Mouse (Mus musculus): ENCODE data around the gene Ubxn11. TPM values are rescaled to one million over a fixed set of nuclear protein-coding genes. Genes with fewer than 3 reads are reported as not detected.

Gene Ubxn11
- polyA plus RNA-seq, 1 experiment from 2014 or later: 9.0 TPM

- peaks cover 12% of the 10 kb centered on the region for H3K36me3 ChIP-seq (ENCODE audit: control insufficient read depth, insufficient read depth, low read length)
- no peak overlapping the region for H3K27ac ChIP-seq (ENCODE audit: low read depth, low read length)
- H3K9ac ChIP-seq (ENCODE audit: low read length): 0 out of 2 replicates have a peak overlapping the region, but pooled peaks have one; percentile 88
- no peak overlapping the region for H3K4me3 ChIP-seq (ENCODE audit: low read depth, low read length)
- H3K27me3 ChIP-seq (replicated peaks; ENCODE audit: control insufficient read depth, insufficient read depth, low read length): no peaks in the 10 kb centered on the region
- no peaks in the 10 kb centered on the region for H3K9me3 ChIP-seq (replicated peaks; ENCODE audit: control insufficient read depth, low read length)
- peaks cover 10% of the 10 kb centered on the region for H3K4me1 ChIP-seq (ENCODE audit: control insufficient read depth, insufficient read depth, low read length)
- DNase-seq (ENCODE audit: low spot score) (no peak), ATAC-seq (no peak)
- 84% methylated on average over 7 of the region's 7 CpGs for WGBS
- H3K4me2 ChIP-seq (ENCODE audit: low read length): no peak overlapping the region
These were observed 24.7 kb downstream of the Ubxn11 start for GRCm38 (mm10) chr4:134127121-134127455.

GRCm38 (mm10) chr4:134127793-134128192, 25.4 kb downstream of the Ubxn11 start:
- peaks cover 12% of the 10 kb centered on the region for H3K36me3 ChIP-seq (ENCODE audit: control insufficient read depth, insufficient read depth, low read length)
- H3K9me3 ChIP-seq (replicated peaks; ENCODE audit: control insufficient read depth, low read length): no peaks in the 10 kb centered on the region
- 63% methylated on average over 8 of the region's 8 CpGs for WGBS
- peak overlapping the region; percentile 88 for H3K9ac ChIP-seq (ENCODE audit: low read length)
- DNase-seq (ENCODE audit: low spot score) (no peak), ATAC-seq (no peak)
- H3K4me3 ChIP-seq (ENCODE audit: low read depth, low read length): peak overlapping the region; percentile 82
- H3K27ac ChIP-seq (ENCODE audit: low read depth, low read length): no peak overlapping the region
- peak overlapping the region; percentile 76 for H3K4me2 ChIP-seq (ENCODE audit: low read length)
- H3K4me1 ChIP-seq (ENCODE audit: control insufficient read depth, insufficient read depth, low read length): peaks cover 10% of the 10 kb centered on the region
- H3K27me3 ChIP-seq (replicated peaks; ENCODE audit: control insufficient read depth, insufficient read depth, low read length): no peaks in the 10 kb centered on the region

- Histone ChIP-seq H3K27me3 (replicated peaks; ENCODE audit: control insufficient read depth, insufficient read depth, low read length) (no peaks in the 10 kb centered on the region), H3K27ac (ENCODE audit: low read depth, low read length) (peak within 1 kb of the TSS; percentile 74), H3K36me3 (ENCODE audit: control insufficient read depth, insufficient read depth, low read length) (peaks cover 12% of the 10 kb centered on the region), H3K4me3 (ENCODE audit: low read depth, low read length) (peak within 1 kb of the TSS; percentile 82), H3K9ac (ENCODE audit: low read length) (peak within 1 kb of the TSS; percentile 88), H3K4me2 (ENCODE audit: low read length) (peak within 1 kb of the TSS; percentile 76), H3K9me3 (replicated peaks; ENCODE audit: control insufficient read depth, low read length) (no peaks in the 10 kb centered on the region), H3K4me1 (ENCODE audit: control insufficient read depth, insufficient read depth, low read length) (peaks cover 10% of the 10 kb centered on the region)
- ATAC-seq: peak; percentile 97
- peak; percentile 93 for DNase-seq (ENCODE audit: low spot score)
- WGBS: under 1% methylated on average over 49 of the region's 50 CpGs
These were observed 26.0 kb downstream of the Ubxn11 start, which contains the start of gene Sh3bgrl3 for GRCm38 (mm10) chr4:134128221-134128982. Sh3bgrl3 (minus strand) TSS chr4:134128789.

- Histone ChIP-seq H3K9me3 (replicated peaks; ENCODE audit: control insufficient read depth, low read length) (no peaks in the 10 kb centered on the region), H3K4me2 (ENCODE audit: low read length) (peak overlapping the region; percentile 76), H3K9ac (ENCODE audit: low read length) (peak overlapping the region; percentile 88), H3K4me3 (ENCODE audit: low read depth, low read length) (peak overlapping the region; percentile 82), H3K27ac (ENCODE audit: low read depth, low read length) (peak overlapping the region; percentile 74; the same call in 1 of the 2 replicates), H3K36me3 (ENCODE audit: control insufficient read depth, insufficient read depth, low read length) (peaks cover 12% of the 10 kb centered on the region), H3K4me1 (ENCODE audit: control insufficient read depth, insufficient read depth, low read length) (peaks cover 10% of the 10 kb centered on the region), H3K27me3 (replicated peaks; ENCODE audit: control insufficient read depth, insufficient read depth, low read length) (no peaks in the 10 kb centered on the region)
- 8% methylated on average over 14 of the region's 14 CpGs for WGBS
- DNase-seq (ENCODE audit: low spot score) (no peak), ATAC-seq (peak; percentile 49; the same call in 1 of the 2 replicates)
These were observed 26.6 kb downstream of the Ubxn11 start for GRCm38 (mm10) chr4:134128983-134129362.

- ATAC-seq (no peak), DNase-seq (ENCODE audit: low spot score) (no peak)
- Histone ChIP-seq H3K4me2 (ENCODE audit: low read length) (peak overlapping the region; percentile 76), H3K27me3 (replicated peaks; ENCODE audit: control insufficient read depth, insufficient read depth, low read length) (no peaks in the 10 kb centered on the region), H3K9me3 (replicated peaks; ENCODE audit: control insufficient read depth, low read length) (no peaks in the 10 kb centered on the region), H3K4me3 (ENCODE audit: low read depth, low read length) (peak overlapping the region; percentile 82; the same call in 1 of the 2 replicates), H3K27ac (ENCODE audit: low read depth, low read length) (no peak overlapping the region; the same call in 1 of the 2 replicates), H3K9ac (ENCODE audit: low read length) (peak overlapping the region; percentile 88; the same call in 1 of the 2 replicates), H3K4me1 (ENCODE audit: control insufficient read depth, insufficient read depth, low read length) (peaks cover 10% of the 10 kb centered on the region), H3K36me3 (ENCODE audit: control insufficient read depth, insufficient read depth, low read length) (peaks cover 12% of the 10 kb centered on the region)
- WGBS: 58% methylated on average over 6 of the region's 6 CpGs
These were observed 27.1 kb downstream of the Ubxn11 start for GRCm38 (mm10) chr4:134129482-134129881.

GRCm38 (mm10) chr4:134132117-134132516, 29.7 kb downstream of the Ubxn11 start:
- Histone ChIP-seq H3K9ac (ENCODE audit: low read length) (no peak overlapping the region), H3K27ac (ENCODE audit: low read depth, low read length) (no peak overlapping the region), H3K4me3 (ENCODE audit: low read depth, low read length) (no peak overlapping the region), H3K27me3 (replicated peaks; ENCODE audit: control insufficient read depth, insufficient read depth, low read length) (no peaks in the 10 kb centered on the region), H3K9me3 (replicated peaks; ENCODE audit: control insufficient read depth, low read length) (no peaks in the 10 kb centered on the region), H3K36me3 (ENCODE audit: control insufficient read depth, insufficient read depth, low read length) (peaks cover 12% of the 10 kb centered on the region), H3K4me2 (ENCODE audit: low read length) (no peak overlapping the region), H3K4me1 (ENCODE audit: control insufficient read depth, insufficient read depth, low read length) (peaks cover 10% of the 10 kb centered on the region)
- no peak for ATAC-seq
- WGBS: 89% methylated on average over 3 of the region's 3 CpGs
- no peak for DNase-seq (ENCODE audit: low spot score)

GRCm38 (mm10) chr4:134132519-134133095, 30.2 kb downstream of the Ubxn11 start:
- no peak for DNase-seq (ENCODE audit: low spot score)
- no peak for ATAC-seq
- Histone ChIP-seq H3K4me2 (ENCODE audit: low read length) (no peak overlapping the region), H3K36me3 (ENCODE audit: control insufficient read depth, insufficient read depth, low read length) (peaks cover 15% of the 10 kb centered on the region), H3K9me3 (replicated peaks; ENCODE audit: control insufficient read depth, low read length) (no peaks in the 10 kb centered on the region), H3K4me1 (ENCODE audit: control insufficient read depth, insufficient read depth, low read length) (peaks cover 7% of the 10 kb centered on the region), H3K27me3 (replicated peaks; ENCODE audit: control insufficient read depth, insufficient read depth, low read length) (no peaks in the 10 kb centered on the region), H3K9ac (ENCODE audit: low read length) (no peak overlapping the region), H3K27ac (ENCODE audit: low read depth, low read length) (no peak overlapping the region), H3K4me3 (ENCODE audit: low read depth, low read length) (no peak overlapping the region)
- 91% methylated on average over 8 of the region's 8 CpGs for WGBS

- WGBS: 75% methylated on average over 3 of the region's 3 CpGs
- H3K4me1 ChIP-seq (ENCODE audit: control insufficient read depth, insufficient read depth, low read length): no peaks in the 10 kb centered on the region
- no peak for DNase-seq (ENCODE audit: low spot score)
These were observed 34.0 kb downstream of the Ubxn11 start for GRCm38 (mm10) chr4:134136280-134136926.

More at GRCm38 (mm10) chr4:134136280-134136926, 34.0 kb downstream of the Ubxn11 start:
- no peak for ATAC-seq
- Histone ChIP-seq H3K36me3 (ENCODE audit: control insufficient read depth, insufficient read depth, low read length) (peaks cover 4% of the 10 kb centered on the region), H3K27ac (ENCODE audit: low read depth, low read length) (no peak overlapping the region), H3K9ac (ENCODE audit: low read length) (no peak overlapping the region), H3K9me3 (replicated peaks; ENCODE audit: control insufficient read depth, low read length) (no peaks in the 10 kb centered on the region), H3K4me3 (ENCODE audit: low read depth, low read length) (no peak overlapping the region), H3K4me2 (ENCODE audit: low read length) (no peak overlapping the region), H3K27me3 (replicated peaks; ENCODE audit: control insufficient read depth, insufficient read depth, low read length) (no peaks in the 10 kb centered on the region)

All from forebrain, embryonic 14.5 days (tissue).